Mouse (Mus musculus): Measurements from ENCODE around the gene Trim56. TPM values are rescaled to one million over a fixed set of nuclear protein-coding genes. Genes with fewer than 3 reads are reported as not detected.
"Not testable (repeated sequence)": the region's sequence is repeated elsewhere in the genome, so short reads cannot be mapped to it uniquely, and the experiment has no call there.

Trim56 gene
- polyA plus RNA-seq, 1 experiment from 2014 or later, result 7.1 TPM

DNA sequence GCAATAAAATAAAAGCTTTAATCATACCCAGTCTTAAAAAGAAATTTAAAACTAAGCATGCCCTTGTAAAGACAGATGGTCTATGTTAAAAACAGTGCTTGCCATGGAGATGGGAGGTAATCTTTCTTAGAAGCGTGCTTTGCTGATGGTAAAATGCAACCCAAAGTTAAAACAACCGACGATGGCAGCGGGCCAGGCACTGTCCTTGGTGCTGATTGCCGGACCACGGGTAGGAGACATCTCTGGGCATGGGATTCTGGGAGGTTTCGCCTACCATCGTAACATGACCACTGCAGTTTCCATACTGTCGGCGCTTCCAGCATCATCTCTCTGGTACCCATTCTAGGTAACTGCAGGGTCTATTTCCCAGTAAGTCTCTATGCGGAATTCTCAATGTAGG is 18.9 kb upstream of the Trim56 start:
- H3K4me1 ChIP-seq (replicated peaks; ENCODE audit: control insufficient read depth, insufficient read depth, low read length), result no peaks in the 10 kb centered on the region
- H3K4me2 ChIP-seq (replicated peaks; ENCODE audit: low read depth, low read length), result no peak overlapping the region
- H3K27me3 ChIP-seq (ENCODE audit: control insufficient read depth, insufficient read depth, low read length), result no peaks in the 10 kb centered on the region
- no peaks in the 10 kb centered on the region for H3K36me3 ChIP-seq (ENCODE audit: control insufficient read depth, insufficient read depth, low read length)
- H3K4me3 ChIP-seq (ENCODE audit: low read depth, low read length), result no peak overlapping the region
- DNase-seq (ENCODE audit: low spot score) (peak; percentile 44), ATAC-seq (ENCODE audit: low FRiP score) (no peak)
- H3K27ac ChIP-seq (ENCODE audit: low read depth, low read length), result no peak overlapping the region
- WGBS, result 33% methylated on average over 11 of the region's 11 CpGs
- H3K9ac ChIP-seq (ENCODE audit: low read depth, low read length), result no peak overlapping the region
- no peaks in the 10 kb centered on the region; the same call in 1 of the 2 replicates for H3K9me3 ChIP-seq (ENCODE audit: control insufficient read depth, low read length)

DNA sequence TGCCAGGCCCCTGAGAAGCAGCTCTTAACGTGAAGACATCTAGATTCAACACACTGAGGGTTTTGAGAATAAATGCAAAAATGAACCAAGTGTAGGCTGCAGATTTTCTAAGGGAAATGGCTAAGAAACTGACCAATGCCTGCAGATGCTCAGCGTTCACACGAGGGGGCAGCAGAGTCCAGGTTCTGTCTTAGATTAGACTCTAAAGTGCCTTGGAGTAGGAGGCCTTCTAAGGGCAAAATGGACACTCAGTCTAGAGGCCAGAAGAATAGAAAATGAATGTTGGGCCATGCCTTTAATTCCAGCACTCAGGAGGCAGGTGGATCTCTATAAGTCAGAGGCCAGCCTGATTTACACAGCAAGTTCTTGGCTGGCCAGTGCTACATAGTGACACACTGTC is 15.5 kb upstream of the Trim56 start:
- no peaks in the 10 kb centered on the region for H3K27me3 ChIP-seq (ENCODE audit: control insufficient read depth, insufficient read depth, low read length)
- no peaks in the 10 kb centered on the region for H3K36me3 ChIP-seq (ENCODE audit: control insufficient read depth, insufficient read depth, low read length)
- 0% methylated on average over 3 of the region's 3 CpGs for WGBS
- H3K4me3 ChIP-seq (ENCODE audit: low read depth, low read length), result no peak overlapping the region
- H3K27ac ChIP-seq (ENCODE audit: low read depth, low read length), result no peak overlapping the region
- no peak overlapping the region for H3K9ac ChIP-seq (ENCODE audit: low read depth, low read length)
- H3K4me2 ChIP-seq (replicated peaks; ENCODE audit: low read depth, low read length), result no peak overlapping the region
- peak; percentile 81 for DNase-seq (ENCODE audit: low spot score)
- H3K4me1 ChIP-seq (replicated peaks; ENCODE audit: control insufficient read depth, insufficient read depth, low read length), result no peaks in the 10 kb centered on the region
- no peak for ATAC-seq (ENCODE audit: low FRiP score)
- H3K9me3 ChIP-seq (ENCODE audit: control insufficient read depth, low read length), result no peaks in the 10 kb centered on the region; the same call in 1 of the 2 replicates

GRCm38 (mm10) chr5:137129281-137129680 is 13.3 kb upstream of the Trim56 start:
- no peaks in the 10 kb centered on the region for H3K36me3 ChIP-seq (ENCODE audit: control insufficient read depth, insufficient read depth, low read length)
- H3K9me3 ChIP-seq (ENCODE audit: control insufficient read depth, low read length), result no peaks in the 10 kb centered on the region; the same call in 1 of the 2 replicates
- H3K9ac ChIP-seq (ENCODE audit: low read depth, low read length), result no peak overlapping the region
- H3K4me3 ChIP-seq (ENCODE audit: low read depth, low read length), result no peak overlapping the region
- ATAC-seq (ENCODE audit: low FRiP score), result no peak
- no peak overlapping the region for H3K27ac ChIP-seq (ENCODE audit: low read depth, low read length)
- 36% methylated on average over 5 of the region's 5 CpGs for WGBS
- no peaks in the 10 kb centered on the region for H3K27me3 ChIP-seq (ENCODE audit: control insufficient read depth, insufficient read depth, low read length)
- H3K4me2 ChIP-seq (replicated peaks; ENCODE audit: low read depth, low read length), result no peak overlapping the region
- no peak for DNase-seq (ENCODE audit: low spot score)
- no peaks in the 10 kb centered on the region for H3K4me1 ChIP-seq (replicated peaks; ENCODE audit: control insufficient read depth, insufficient read depth, low read length)

GRCm38 (mm10) chr5:137123516-137123915 is 7.5 kb upstream of the Trim56 start:
- Histone ChIP-seq H3K9me3 (ENCODE audit: control insufficient read depth, low read length) (no peaks in the 10 kb centered on the region), H3K27ac (ENCODE audit: low read depth, low read length) (no peak overlapping the region), H3K4me3 (ENCODE audit: low read depth, low read length) (no peak overlapping the region), H3K4me2 (replicated peaks; ENCODE audit: low read depth, low read length) (no peak overlapping the region), H3K4me1 (replicated peaks; ENCODE audit: control insufficient read depth, insufficient read depth, low read length) (no peaks in the 10 kb centered on the region), H3K9ac (ENCODE audit: low read depth, low read length) (no peak overlapping the region), H3K27me3 (ENCODE audit: control insufficient read depth, insufficient read depth, low read length) (no peaks in the 10 kb centered on the region), H3K36me3 (ENCODE audit: control insufficient read depth, insufficient read depth, low read length) (no peaks in the 10 kb centered on the region)
- 91% methylated on average over 4 of the region's 4 CpGs for WGBS
- DNase-seq (ENCODE audit: low spot score), result no peak
- ATAC-seq (ENCODE audit: low FRiP score), result 0 out of 2 replicates have a peak, but pooled peaks have one; percentile 2

DNA sequence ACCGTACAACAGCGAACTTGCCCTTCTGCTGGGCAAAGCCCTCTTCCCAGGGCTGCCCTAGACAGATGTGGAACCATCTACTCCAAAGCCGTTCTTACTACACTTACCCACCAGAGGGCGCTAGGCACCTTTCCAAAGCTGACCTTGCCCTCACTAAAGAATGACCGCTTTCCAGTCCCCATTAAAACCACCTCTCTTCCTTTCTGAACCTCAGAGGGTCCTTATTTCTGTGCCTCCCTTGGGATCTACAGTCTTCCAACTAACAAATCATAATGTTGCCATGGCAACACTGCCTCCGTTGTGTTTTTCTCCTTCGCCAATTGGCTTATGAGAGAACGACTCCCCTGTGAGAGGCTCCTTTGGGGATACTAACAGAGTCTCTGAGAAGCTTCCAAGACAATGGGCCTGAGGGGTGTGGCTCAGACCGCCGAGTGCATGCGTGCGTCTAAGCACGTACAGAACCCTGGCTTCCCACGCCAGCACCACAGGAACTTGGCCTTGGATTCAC is 6.7 kb upstream of the Trim56 start:
- Histone ChIP-seq H3K9ac (ENCODE audit: low read depth, low read length) (no peak overlapping the region), H3K27me3 (ENCODE audit: control insufficient read depth, insufficient read depth, low read length) (no peaks in the 10 kb centered on the region), H3K4me2 (replicated peaks; ENCODE audit: low read depth, low read length) (0 out of 2 replicates have a peak overlapping the region, but pooled peaks have one; percentile 5), H3K9me3 (ENCODE audit: control insufficient read depth, low read length) (no peaks in the 10 kb centered on the region), H3K27ac (ENCODE audit: low read depth, low read length) (no peak overlapping the region), H3K4me3 (ENCODE audit: low read depth, low read length) (no peak overlapping the region), H3K4me1 (replicated peaks; ENCODE audit: control insufficient read depth, insufficient read depth, low read length) (no peaks in the 10 kb centered on the region), H3K36me3 (ENCODE audit: control insufficient read depth, insufficient read depth, low read length) (no peaks in the 10 kb centered on the region)
- ATAC-seq (ENCODE audit: low FRiP score) (peak; percentile 86), DNase-seq (ENCODE audit: low spot score) (peak; percentile 87)
- 12% methylated on average over 14 of the region's 14 CpGs for WGBS

DNA sequence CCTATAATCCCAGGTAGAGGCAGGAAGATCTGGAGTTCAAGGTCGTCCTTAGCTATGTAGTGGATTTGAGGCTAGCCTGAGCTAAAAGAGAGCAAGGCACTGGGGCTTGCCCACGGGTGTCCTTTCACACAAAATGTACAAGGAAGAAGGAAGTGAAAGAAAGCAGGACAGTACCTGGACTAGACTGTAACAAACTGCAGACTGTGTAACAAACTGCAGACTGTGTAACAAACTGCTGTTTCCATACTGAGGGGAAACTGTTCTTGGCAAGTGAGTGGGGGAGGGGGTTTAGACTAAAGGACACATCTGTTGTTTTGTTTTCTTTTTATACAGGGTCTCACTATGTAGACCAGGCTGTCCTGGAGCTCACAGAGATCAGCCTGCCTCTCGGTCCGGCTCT is 5.3 kb upstream of the Trim56 start:
- WGBS, result 83% methylated on average over 4 of the region's 4 CpGs
- Histone ChIP-seq H3K27me3 (ENCODE audit: control insufficient read depth, insufficient read depth, low read length) (no peaks in the 10 kb centered on the region), H3K9me3 (ENCODE audit: control insufficient read depth, low read length) (no peaks in the 10 kb centered on the region), H3K36me3 (ENCODE audit: control insufficient read depth, insufficient read depth, low read length) (no peaks in the 10 kb centered on the region), H3K4me1 (replicated peaks; ENCODE audit: control insufficient read depth, insufficient read depth, low read length) (no peaks in the 10 kb centered on the region), H3K27ac (ENCODE audit: low read depth, low read length) (no peak overlapping the region), H3K4me2 (replicated peaks; ENCODE audit: low read depth, low read length) (no peak overlapping the region), H3K9ac (ENCODE audit: low read depth, low read length) (no peak overlapping the region), H3K4me3 (ENCODE audit: low read depth, low read length) (no peak overlapping the region)
- ATAC-seq (ENCODE audit: low FRiP score), result no peak
- DNase-seq (ENCODE audit: low spot score), result no peak

DNA sequence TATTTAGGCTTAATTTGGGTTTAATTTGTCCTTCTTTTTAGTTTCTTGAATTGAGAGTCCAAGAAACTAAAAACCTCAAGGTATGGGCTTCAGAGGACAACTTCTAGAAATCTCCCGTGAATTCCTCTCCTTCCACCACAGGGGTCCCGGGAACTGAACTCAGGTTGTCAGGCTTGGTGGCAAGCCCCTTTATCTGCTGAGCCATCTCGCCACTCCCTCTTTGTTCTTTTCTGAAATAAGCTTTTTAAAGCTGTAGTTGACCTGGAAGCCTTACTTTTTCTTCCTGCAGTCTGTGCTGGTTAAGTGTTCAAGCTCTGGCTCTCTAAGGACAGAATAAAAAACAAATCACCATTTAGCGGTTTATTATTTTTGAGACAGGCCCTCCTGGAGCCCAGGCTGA is 2.9 kb upstream of the Trim56 start:
- Histone ChIP-seq H3K9ac (ENCODE audit: low read depth, low read length) (no peak overlapping the region), H3K4me3 (ENCODE audit: low read depth, low read length) (no peak overlapping the region), H3K27ac (ENCODE audit: low read depth, low read length) (no peak overlapping the region), H3K4me2 (replicated peaks; ENCODE audit: low read depth, low read length) (no peak overlapping the region), H3K9me3 (ENCODE audit: control insufficient read depth, low read length) (no peaks in the 10 kb centered on the region), H3K4me1 (replicated peaks; ENCODE audit: control insufficient read depth, insufficient read depth, low read length) (0 out of 2 replicates have a peak, but pooled peaks cover 2% of the 10 kb centered on the region), H3K36me3 (ENCODE audit: control insufficient read depth, insufficient read depth, low read length) (no peaks in the 10 kb centered on the region), H3K27me3 (ENCODE audit: control insufficient read depth, insufficient read depth, low read length) (no peaks in the 10 kb centered on the region)
- DNase-seq (ENCODE audit: low spot score) (no peak), ATAC-seq (ENCODE audit: low FRiP score) (no peak)
- 81% methylated on average over 4 of the region's 4 CpGs for WGBS

DNA sequence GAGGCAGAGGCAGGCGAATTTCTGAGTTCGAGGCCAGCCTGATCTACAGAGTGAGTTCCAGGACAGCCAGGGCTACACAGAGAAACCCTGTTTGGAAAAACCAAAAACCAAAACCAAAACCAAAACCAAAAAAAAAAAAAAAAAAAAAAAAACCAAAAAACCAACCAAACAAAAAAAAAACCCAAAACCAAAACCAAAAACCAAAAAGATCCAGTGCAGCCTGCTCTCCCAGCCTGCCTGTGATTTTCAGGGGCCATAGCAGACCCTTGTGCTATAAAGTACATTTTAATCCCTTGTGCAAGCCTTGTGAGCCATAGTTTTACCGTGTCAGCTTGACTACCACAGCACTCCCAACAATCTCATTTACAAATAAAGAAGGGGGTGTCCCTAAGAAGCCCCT is 2.0 kb upstream of the Trim56 start:
- DNase-seq (ENCODE audit: low spot score); ATAC-seq (ENCODE audit: low FRiP score): not testable (repeated sequence)
- 92% methylated on average over 3 of the region's 3 CpGs for WGBS

GRCm38 (mm10) chr5:137116987-137117386 is 978 bp upstream of the Trim56 start:
- no peak for DNase-seq (ENCODE audit: low spot score)
- Histone ChIP-seq H3K36me3 (ENCODE audit: control insufficient read depth, insufficient read depth, low read length) (no peaks in the 10 kb centered on the region), H3K9me3 (ENCODE audit: control insufficient read depth, low read length) (no peaks in the 10 kb centered on the region), H3K4me1 (replicated peaks; ENCODE audit: control insufficient read depth, insufficient read depth, low read length) (0 out of 2 replicates have a peak, but pooled peaks cover 2% of the 10 kb centered on the region), H3K4me3 (ENCODE audit: low read depth, low read length) (no peak overlapping the region), H3K27ac (ENCODE audit: low read depth, low read length) (no peak overlapping the region), H3K27me3 (ENCODE audit: control insufficient read depth, insufficient read depth, low read length) (no peaks in the 10 kb centered on the region), H3K4me2 (replicated peaks; ENCODE audit: low read depth, low read length) (no peak overlapping the region), H3K9ac (ENCODE audit: low read depth, low read length) (no peak overlapping the region)
- ATAC-seq (ENCODE audit: low FRiP score), result no peak
- WGBS, result 70% methylated on average over 2 of the region's 2 CpGs

More for the DNA sequence above, 2.0 kb upstream of the Trim56 start:
- H3K27me3 ChIP-seq (ENCODE audit: control insufficient read depth, insufficient read depth, low read length); H3K36me3 ChIP-seq (ENCODE audit: control insufficient read depth, insufficient read depth, low read length); H3K27ac ChIP-seq (ENCODE audit: low read depth, low read length); H3K4me1 ChIP-seq (replicated peaks; ENCODE audit: control insufficient read depth, insufficient read depth, low read length); H3K9me3 ChIP-seq (ENCODE audit: control insufficient read depth, low read length); H3K9ac ChIP-seq (ENCODE audit: low read depth, low read length); H3K4me3 ChIP-seq (ENCODE audit: low read depth, low read length); H3K4me2 ChIP-seq (replicated peaks; ENCODE audit: low read depth, low read length): not testable (repeated sequence)
